Mouse (Mus musculus) bone marrow macrophage, adult 2 months (primary cell): ENCODE measurements at regions not wholly inside any gene's neighbourhood (a gene's known extent, or its start where the extent isn't known, plus 50 kb on each side); places are given as distances from the start of the nearest gene placed in this dataset.

ENCODE experiments used
- H3K27ac ChIP-seq: 2 replicates; pipeline ENCODE4 v1.5.1; 2012; ENCODE audit warnings: low read depth, low read length; ENCODE audit not compliant: insufficient read depth
- H3K4me1 ChIP-seq: 2 replicates; pipeline ENCODE4 v1.6.1; 2012; ENCODE audit warnings: low read length; ENCODE audit not compliant: control insufficient read depth, insufficient read depth
- H3K4me3 ChIP-seq: 2 replicates; pipeline ENCODE4 v1.5.1; 2012; ENCODE audit warnings: mild to moderate bottlenecking, low read length, moderate library complexity; ENCODE audit not compliant: insufficient read depth
- CTCF ChIP-seq: IDR thresholded peaks from 2 replicates; pipeline ENCODE4 v1.5.1; 2012; ENCODE audit warnings: low read depth, mild to moderate bottlenecking, low read length, moderate library complexity
- POLR2A ChIP-seq: IDR thresholded peaks from 2 replicates; pipeline ENCODE4 v1.6.1; 2012; ENCODE audit warnings: mild to moderate bottlenecking, low read depth, low read length, borderline replicate concordance

GRCm38 (mm10) chr14:76244338-76245062 is 133.8 kb downstream of the Nufip1 start:
- TF ChIP-seq POLR2A (no peak), CTCF (no peak)
- Histone ChIP-seq H3K4me3 (no peak overlapping the region), H3K4me1 (no peaks in the 10 kb centered on the region), H3K27ac (no peak overlapping the region)

- H3K27ac ChIP-seq = no peak overlapping the region
- no peak for TF ChIP-seq CTCF
- TF ChIP-seq POLR2A = no peak
- H3K4me3 ChIP-seq = no peak overlapping the region
- no peaks in the 10 kb centered on the region for H3K4me1 ChIP-seq
These were observed 134.3 kb downstream of the Nufip1 start for GRCm38 (mm10) chr14:76245063-76245396.

- Histone ChIP-seq H3K4me1 (no peaks in the 10 kb centered on the region), H3K27ac (no peak overlapping the region), H3K4me3 (no peak overlapping the region)
- TF ChIP-seq POLR2A (no peak), CTCF (peak; percentile 39; the same call in 1 of the 2 replicates)
These were observed 137.0 kb downstream of the Nufip1 start for GRCm38 (mm10) chr14:76247664-76248063.

GRCm38 (mm10) chr14:76253850-76254249 is 143.2 kb downstream of the Nufip1 start:
- H3K27ac ChIP-seq = no peak overlapping the region
- no peaks in the 10 kb centered on the region for H3K4me1 ChIP-seq
- H3K4me3 ChIP-seq = no peak overlapping the region
- TF ChIP-seq CTCF (no peak), POLR2A (no peak)

- H3K27ac ChIP-seq = no peak overlapping the region
- no peaks in the 10 kb centered on the region for H3K4me1 ChIP-seq
- no peak overlapping the region for H3K4me3 ChIP-seq
- no peak for TF ChIP-seq POLR2A
- no peak for TF ChIP-seq CTCF
These were observed 144.1 kb downstream of the Nufip1 start for GRCm38 (mm10) chr14:76254565-76255501.

- H3K4me3 ChIP-seq = no peak overlapping the region
These were observed 145.3 kb downstream of the Nufip1 start for GRCm38 (mm10) chr14:76255971-76256370.

GRCm38 (mm10) chr14:76258626-76259025 is 147.9 kb downstream of the Nufip1 start:
- Histone ChIP-seq H3K4me1 (no peaks in the 10 kb centered on the region), H3K4me3 (no peak overlapping the region), H3K27ac (no peak overlapping the region)
- TF ChIP-seq CTCF (no peak), POLR2A (no peak)

More at GRCm38 (mm10) chr14:76255971-76256370, 145.3 kb downstream of the Nufip1 start:
- TF ChIP-seq POLR2A = no peak
- TF ChIP-seq CTCF = no peak
- no peaks in the 10 kb centered on the region for H3K4me1 ChIP-seq
- no peak overlapping the region for H3K27ac ChIP-seq

- no peaks in the 10 kb centered on the region for H3K4me1 ChIP-seq
- H3K4me3 ChIP-seq = no peak overlapping the region
- H3K27ac ChIP-seq = no peak overlapping the region
- TF ChIP-seq POLR2A (no peak), CTCF (no peak)
These were observed 150.1 kb downstream of the Nufip1 start for GRCm38 (mm10) chr14:76260628-76261293.

GRCm38 (mm10) chr14:76263682-76264081 is 151.1 kb upstream of the Tsc22d1 start:
- Histone ChIP-seq H3K27ac (no peak overlapping the region), H3K4me3 (no peak overlapping the region), H3K4me1 (no peaks in the 10 kb centered on the region)
- TF ChIP-seq POLR2A = no peak
- no peak for TF ChIP-seq CTCF
